Mouse (Mus musculus) liver, embryonic 14.5 days (tissue): ENCODE measurements around the gene Cdc14b.

Experiments
- CTCF ChIP-seq: IDR thresholded peaks from 2 replicates; pipeline ENCODE4 v1.5.1; 2016; ENCODE audit warnings: antibody characterized with exemption, low read depth, control low read depth
- EP300 ChIP-seq: IDR thresholded peaks from 2 replicates; pipeline ENCODE4 v1.6.1; 2016; ENCODE audit warnings: antibody characterized with exemption, low read depth

DNA sequence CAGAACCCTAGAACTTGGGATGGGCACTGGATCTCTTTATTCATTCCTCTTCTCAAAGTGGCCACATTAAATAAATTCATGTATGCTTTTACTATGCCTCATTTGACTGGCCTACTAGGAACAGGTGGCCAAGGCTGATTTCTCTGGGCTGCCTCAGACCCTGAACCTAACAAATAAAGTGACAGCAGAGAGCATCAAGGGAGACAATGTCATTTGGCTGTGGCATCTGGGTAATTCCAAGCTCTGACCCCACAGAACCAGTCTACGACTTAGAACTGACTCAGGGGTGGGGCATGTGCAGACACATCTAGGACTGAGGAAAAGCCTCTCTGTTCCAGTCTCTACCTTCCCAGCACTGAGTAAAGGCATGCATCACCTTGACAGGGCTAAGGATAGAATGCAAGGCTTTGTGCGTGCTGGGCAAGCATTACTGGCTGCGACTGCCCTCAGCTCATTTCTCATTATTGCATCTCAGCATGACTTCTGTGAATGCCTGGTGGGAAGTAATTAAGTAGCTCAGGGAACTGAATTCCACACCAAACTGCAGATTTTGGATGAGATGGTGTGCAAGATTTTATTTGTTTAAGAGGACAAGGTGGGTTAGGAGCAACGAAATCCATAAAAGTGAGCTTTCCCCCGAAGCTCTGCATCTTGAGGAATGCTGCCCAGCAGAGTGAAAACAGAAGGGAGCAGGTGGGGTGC, 17.1 kb downstream of the Cdc14b start:
- TF ChIP-seq CTCF (no peak), EP300 (no peak)
